Mouse (Mus musculus) mesoderm, embryonic 11.5 days (tissue): Measurements from ENCODE around the gene Vmn1r65.
"Not testable (repeated sequence)": the region's sequence is repeated elsewhere in the genome, so short reads cannot be mapped to it uniquely, and the experiment has no call there.

Source experiments
- DNase-seq: peaks from one replicate; pipeline ENCODE4 v3.0.0-alpha.2; 2012; ENCODE audit warnings: low read depth, low spot score

Vmn1r65 gene

DNA sequence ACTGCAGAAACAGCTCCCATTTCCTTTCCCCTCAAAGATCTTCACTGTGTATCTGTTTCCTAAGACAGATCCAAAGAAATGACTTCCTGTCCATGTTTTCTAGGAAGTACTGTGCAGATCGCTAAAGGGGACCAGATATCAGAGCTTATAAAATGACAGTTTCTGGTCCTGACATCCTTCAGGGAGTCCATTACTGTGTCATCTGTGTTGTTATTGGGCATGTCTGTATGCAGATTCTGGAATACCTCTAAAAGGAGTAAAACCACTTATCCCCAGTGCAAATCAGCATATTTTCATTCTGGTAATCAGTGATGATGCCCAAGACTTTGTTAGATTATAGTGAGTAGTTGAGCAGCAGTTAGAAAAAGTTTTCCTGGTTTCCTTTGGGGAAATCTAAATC lies at the start of gene Vmn1r65:
Gene Vmn1r65, minus strand, starts transcription at position 101 of the 400 bp plus-strand sequence.
- DNase-seq: no peak

GRCm38 (mm10) chr7:6044861-6045260 lies 34.1 kb upstream of the Vmn1r65 start, which contains the start of gene Nlrp4c:
Gene Nlrp4c (plus strand): TSS chr7:6045161.
- no peak for DNase-seq

GRCm38 (mm10) chr7:5982426-5982825 lies 28.4 kb downstream of the Vmn1r65 start:
- DNase-seq: not testable (repeated sequence)

DNA sequence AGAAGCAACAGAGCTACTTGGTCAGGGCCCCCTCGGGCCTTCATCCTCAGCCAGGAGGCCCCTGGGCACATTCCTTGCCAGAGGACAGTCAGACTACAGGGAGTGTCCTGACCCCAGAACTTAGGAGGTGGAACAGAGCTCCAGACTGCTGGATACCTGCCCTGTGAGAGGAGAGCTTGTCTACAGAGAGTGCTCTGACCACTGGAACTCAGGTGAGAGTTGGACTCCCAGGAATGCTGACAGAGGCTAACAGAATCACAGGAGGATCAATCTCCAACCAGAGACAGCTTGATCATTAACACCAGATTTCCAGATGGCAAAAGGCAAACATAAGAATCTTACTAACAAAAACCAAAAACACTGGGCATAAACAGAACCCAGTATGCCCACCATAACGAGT lies 38.3 kb downstream of the Vmn1r65 start:
- DNase-seq: not testable (repeated sequence)
